Mouse (Mus musculus) kidney, embryonic 14.5 days (tissue): ENCODE measurements around the gene Dcbld2. TPM values are rescaled to one million over a fixed set of nuclear protein-coding genes. Genes with fewer than 3 reads are reported as not detected.

Experiments used
- ATAC-seq: fragments of 200-750 bp; cut with Nextera tagmentation; 2 replicates; pipeline ENCODE4 v1.8.0; 2017; ENCODE audit warnings: moderate number of reproducible peaks, mild to moderate bottlenecking, moderate TSS enrichment, moderate library complexity; ENCODE audit not compliant: low FRiP score, low TSS enrichment
- H3K27ac ChIP-seq: fragments of 300-500 bp; sonication (generic); 2 replicates; pipeline ENCODE4 v1.5.1; 2014; ENCODE audit warnings: low read depth, mild to moderate bottlenecking, low read length, moderate library complexity, mixed read lengths
- H3K27me3 ChIP-seq: fragments of 300-500 bp; sonication (generic); 2 replicates; pipeline ENCODE4 v1.6.1; 2014; ENCODE audit warnings: mild to moderate bottlenecking, low read length; ENCODE audit not compliant: control insufficient read depth, insufficient read depth
- H3K36me3 ChIP-seq: fragments of 300-500 bp; sonication (generic); 2 replicates; pipeline ENCODE4 v1.6.1; 2014; ENCODE audit warnings: low read length, mixed read lengths; ENCODE audit not compliant: control insufficient read depth, insufficient read depth
- H3K4me1 ChIP-seq: fragments of 300-500 bp; sonication (generic); 2 replicates; pipeline ENCODE4 v1.6.1; 2014; ENCODE audit warnings: low read length, mixed read lengths; ENCODE audit not compliant: control insufficient read depth, insufficient read depth
- H3K4me2 ChIP-seq: fragments of 300-500 bp; sonication (generic); replicated peaks from 2 replicates; pipeline ENCODE4 v1.6.1; 2014; ENCODE audit warnings: low read depth, mild to moderate bottlenecking, low read length
- H3K4me3 ChIP-seq: fragments of 300-500 bp; sonication (generic); 2 replicates; pipeline ENCODE4 v1.5.1; 2014; ENCODE audit warnings: mild to moderate bottlenecking, low read length
- H3K9ac ChIP-seq: fragments of 300-500 bp; sonication (generic); 2 replicates; pipeline ENCODE4 v1.6.1; 2014; ENCODE audit warnings: low read depth, mild to moderate bottlenecking, low read length, moderate library complexity
- H3K9me3 ChIP-seq: fragments of 300-500 bp; sonication (generic); 2 replicates; pipeline ENCODE4 v1.6.1; 2016; ENCODE audit warnings: low read length; ENCODE audit not compliant: control insufficient read depth
- WGBS: fragments of 180-500 bp; shearing (Covaris S2); extraction: QIAGEN DNeasy Blood & Tissue Kit; methylation state at CpG from one replicate; pipeline ENCODE4 v1.1.7; 2014; 5-methylcytosine and 5-hydroxymethylcytosine counted together
- polyA plus RNA-seq: library from polyadenylated mRNA; unstranded; fragments of >200 nt; fragmentation: Nextera tagmentation; extraction: Ambion mirVana; gene quantifications from 2 replicates; pipeline ENCODE4 v1.2.1, GENCODE M21; 2014

Dcbld2 gene
- polyA plus RNA-seq, 1 experiment from 2014 or later, result 9.3 TPM

GRCm38 (mm10) chr16:58404665-58405064 lies 3.6 kb upstream of the Dcbld2 start:
- H3K4me3 ChIP-seq, result no peak overlapping the region
- H3K27ac ChIP-seq, result no peak overlapping the region
- no peak overlapping the region for H3K9ac ChIP-seq
- 0 out of 2 replicates have a peak, but pooled peaks cover under 1% of the 10 kb centered on the region for H3K4me1 ChIP-seq
- H3K27me3 ChIP-seq, result no peaks in the 10 kb centered on the region
- no peaks in the 10 kb centered on the region for H3K9me3 ChIP-seq
- H3K36me3 ChIP-seq, result no peaks in the 10 kb centered on the region
- 27% methylated on average over 7 of the region's 7 CpGs for WGBS
- no peak overlapping the region for H3K4me2 ChIP-seq
- no peak for ATAC-seq

GRCm38 (mm10) chr16:58405271-58405670 lies 3.0 kb upstream of the Dcbld2 start:
- no peak overlapping the region for H3K4me3 ChIP-seq
- 84% methylated on average over 4 of the region's 4 CpGs for WGBS
- no peaks in the 10 kb centered on the region for H3K27me3 ChIP-seq
- H3K9me3 ChIP-seq, result no peaks in the 10 kb centered on the region
- H3K9ac ChIP-seq, result no peak overlapping the region
- no peak for ATAC-seq
- H3K27ac ChIP-seq, result no peak overlapping the region
- H3K4me1 ChIP-seq, result 0 out of 2 replicates have a peak, but pooled peaks cover 3% of the 10 kb centered on the region
- H3K36me3 ChIP-seq, result no peaks in the 10 kb centered on the region
- no peak overlapping the region for H3K4me2 ChIP-seq

GRCm38 (mm10) chr16:58408487-58409281 lies 441 bp downstream of the Dcbld2 start:
- Histone ChIP-seq H3K9ac (peak overlapping the region; percentile 87), H3K4me1 (0 out of 2 replicates have a peak, but pooled peaks cover 3% of the 10 kb centered on the region), H3K27me3 (no peaks in the 10 kb centered on the region), H3K4me3 (peak overlapping the region; percentile 81), H3K27ac (peak overlapping the region; percentile 78; the same call in 1 of the 2 replicates), H3K36me3 (no peaks in the 10 kb centered on the region), H3K4me2 (peak overlapping the region; percentile 66), H3K9me3 (no peaks in the 10 kb centered on the region)
- WGBS, result under 1% methylated on average over 75 of the region's 89 CpGs
- peak; percentile 67 for ATAC-seq

- no peaks in the 10 kb centered on the region for H3K27me3 ChIP-seq
- peak overlapping the region; percentile 66 for H3K4me2 ChIP-seq
- 25% methylated on average over 7 of the region's 7 CpGs for WGBS
- no peaks in the 10 kb centered on the region for H3K9me3 ChIP-seq
- H3K4me3 ChIP-seq, result peak overlapping the region; percentile 81
- H3K4me1 ChIP-seq, result 0 out of 2 replicates have a peak, but pooled peaks cover 3% of the 10 kb centered on the region
- H3K27ac ChIP-seq, result no peak overlapping the region
- no peaks in the 10 kb centered on the region for H3K36me3 ChIP-seq
- H3K9ac ChIP-seq, result peak overlapping the region; percentile 87; the same call in 1 of the 2 replicates
- no peak for ATAC-seq
Measured at GRCm38 (mm10) chr16:58409825-58410224, 1.6 kb downstream of the Dcbld2 start.

GRCm38 (mm10) chr16:58414801-58415200 lies 6.6 kb downstream of the Dcbld2 start:
- 0 out of 2 replicates have a peak, but pooled peaks cover 2% of the 10 kb centered on the region for H3K4me1 ChIP-seq
- H3K4me2 ChIP-seq, result no peak overlapping the region
- H3K27me3 ChIP-seq, result no peaks in the 10 kb centered on the region
- no peak overlapping the region for H3K27ac ChIP-seq
- H3K36me3 ChIP-seq, result no peaks in the 10 kb centered on the region
- no peak overlapping the region for H3K4me3 ChIP-seq
- ATAC-seq, result no peak
- no peak overlapping the region for H3K9ac ChIP-seq
- no peaks in the 10 kb centered on the region for H3K9me3 ChIP-seq
- WGBS, result 95% methylated on average over 4 of the region's 4 CpGs

GRCm38 (mm10) chr16:58415500-58415899 lies 7.3 kb downstream of the Dcbld2 start:
- H3K36me3 ChIP-seq, result no peaks in the 10 kb centered on the region
- ATAC-seq, result no peak
- H3K4me3 ChIP-seq, result no peak overlapping the region
- H3K4me1 ChIP-seq, result no peaks in the 10 kb centered on the region
- H3K27me3 ChIP-seq, result no peaks in the 10 kb centered on the region
- WGBS, result 96% methylated on average over 2 of the region's 2 CpGs
- no peak overlapping the region for H3K4me2 ChIP-seq
- H3K9me3 ChIP-seq, result no peaks in the 10 kb centered on the region
- H3K9ac ChIP-seq, result no peak overlapping the region
- no peak overlapping the region for H3K27ac ChIP-seq

GRCm38 (mm10) chr16:58421696-58422354 lies 13.6 kb downstream of the Dcbld2 start:
- Histone ChIP-seq H3K4me3 (no peak overlapping the region), H3K36me3 (no peaks in the 10 kb centered on the region), H3K4me2 (no peak overlapping the region), H3K9ac (no peak overlapping the region), H3K27me3 (no peaks in the 10 kb centered on the region), H3K9me3 (no peaks in the 10 kb centered on the region), H3K27ac (no peak overlapping the region), H3K4me1 (no peaks in the 10 kb centered on the region)
- peak; percentile 12; the same call in 1 of the 2 replicates for ATAC-seq
- WGBS, result 42% methylated on average over 11 of the region's 11 CpGs

GRCm38 (mm10) chr16:58430246-58430645 lies 22.0 kb downstream of the Dcbld2 start:
- Histone ChIP-seq H3K9ac (no peak overlapping the region), H3K27ac (no peak overlapping the region), H3K4me2 (no peak overlapping the region), H3K4me3 (no peak overlapping the region), H3K9me3 (no peaks in the 10 kb centered on the region), H3K36me3 (peaks cover 4% of the 10 kb centered on the region; the same call in 1 of the 2 replicates), H3K27me3 (no peaks in the 10 kb centered on the region), H3K4me1 (0 out of 2 replicates have a peak, but pooled peaks cover 5% of the 10 kb centered on the region)
- no peak for ATAC-seq
- 83% methylated on average over 7 of the region's 7 CpGs for WGBS

- ATAC-seq, result no peak
- 0 out of 2 replicates have a peak, but pooled peaks cover 4% of the 10 kb centered on the region for H3K4me1 ChIP-seq
- no peaks in the 10 kb centered on the region for H3K9me3 ChIP-seq
- no peak overlapping the region for H3K9ac ChIP-seq
- H3K27me3 ChIP-seq, result no peaks in the 10 kb centered on the region
- WGBS, result 98% methylated on average over 1 of the region's 1 CpGs
- H3K36me3 ChIP-seq, result peaks cover 12% of the 10 kb centered on the region; the same call in 1 of the 2 replicates
- H3K27ac ChIP-seq, result no peak overlapping the region
- no peak overlapping the region for H3K4me2 ChIP-seq
- no peak overlapping the region for H3K4me3 ChIP-seq
Measured at GRCm38 (mm10) chr16:58432384-58432783, 24.1 kb downstream of the Dcbld2 start.
